Mouse (Mus musculus) MEL (cell line): ENCODE results near the gene Fgb. TPM values are rescaled to one million over a fixed set of nuclear protein-coding genes. Genes with fewer than 3 reads are reported as not detected.

ENCODE experiments used
- DNase-seq: peaks from one replicate; pipeline ENCODE4 v3.0.0; 2011; ENCODE audit warnings: low read depth, low spot score
- H3K27ac ChIP-seq: 2 replicates; pipeline ENCODE4 v1.5.1; 2012; ENCODE audit warnings: low read depth, mild to moderate bottlenecking, control low read depth, low read length, moderate library complexity; ENCODE audit not compliant: control insufficient read depth
- H3K27me3 ChIP-seq, 2 experiments: fragments of 150-350 bp in 1 of 2; sonication (generic) in 1 of 2; 2 replicates each; pipeline ENCODE4 v1.6.1; 2012; ENCODE audit warnings: low read length in 2 of 2, mild to moderate bottlenecking in 2 of 2, improper control_type of control experiment in 1 of 2, moderate library complexity in 1 of 2; ENCODE audit not compliant: insufficient read depth in 2 of 2, control insufficient read depth in 1 of 2
- H3K36me3 ChIP-seq, 2 experiments: 2 replicates each; pipeline ENCODE4 v1.6.1; 2012 to 2014; ENCODE audit warnings: low read length in 2 of 2, improper control_type of control experiment in 1 of 2, inconsistent platforms in 1 of 2, mild to moderate bottlenecking in 1 of 2; ENCODE audit not compliant: insufficient read depth in 2 of 2, control insufficient read depth in 1 of 2
- H3K4me1 ChIP-seq, 2 experiments: fragments of 150-350 bp in 1 of 2; sonication (generic) in 1 of 2; 2 replicates each; pipeline ENCODE4 v1.6.1; 2012; ENCODE audit warnings: low read length in 2 of 2, improper control_type of control experiment in 1 of 2, mild to moderate bottlenecking in 1 of 2; ENCODE audit not compliant: insufficient read depth in 2 of 2, control insufficient read depth in 1 of 2
- H3K4me3 ChIP-seq, 2 experiments: fragments of 150-350 bp in 1 of 2; sonication (generic) in 1 of 2; 2 replicates each; pipeline ENCODE4 v1.5.1; 2012; ENCODE audit warnings: low read depth in 2 of 2, low read length in 2 of 2, mild to moderate bottlenecking in 2 of 2, moderate library complexity in 2 of 2, control low read depth in 1 of 2, improper control_type of control experiment in 1 of 2; ENCODE audit not compliant: control insufficient read depth in 1 of 2, insufficient read depth in 1 of 2
- H3K79me2 ChIP-seq: 2 replicates; pipeline ENCODE4 v1.6.1; 2012; ENCODE audit warnings: mild to moderate bottlenecking, low read length, moderate library complexity; ENCODE audit not compliant: control insufficient read depth, poor library complexity, insufficient read depth
- H3K9ac ChIP-seq: 2 replicates; pipeline ENCODE4 v1.6.1; 2012; ENCODE audit warnings: low read depth, mild to moderate bottlenecking, control low read depth, low read length, moderate library complexity; ENCODE audit not compliant: control insufficient read depth, poor library complexity, severe bottlenecking
- H3K9me3 ChIP-seq: fragments of 150-350 bp; sonication (generic); replicated peaks from 2 replicates; pipeline ENCODE4 v1.6.1; 2012; ENCODE audit warnings: mild to moderate bottlenecking, low read length, improper control_type of control experiment, moderate library complexity; ENCODE audit not compliant: insufficient read depth
- BHLHE40 ChIP-seq: IDR thresholded peaks from 2 replicates; pipeline ENCODE4 v1.6.1; 2012; ENCODE audit warnings: low read depth, mild to moderate bottlenecking, inconsistent platforms, low read length, improper control_type of control experiment, borderline replicate concordance
- CHD1 ChIP-seq: IDR thresholded peaks from 2 replicates; pipeline ENCODE4 v1.6.1; 2012; ENCODE audit warnings: low read depth, mild to moderate bottlenecking, inconsistent platforms, low read length, improper control_type of control experiment
- E2F4 ChIP-seq: IDR thresholded peaks from 2 replicates; pipeline ENCODE4 v1.6.1; 2011; ENCODE audit warnings: low read depth, low read length, improper control_type of control experiment, borderline replicate concordance
- GABPA ChIP-seq: IDR thresholded peaks from 2 replicates; pipeline ENCODE4 v1.6.1; 2012; ENCODE audit warnings: low read depth, mild to moderate bottlenecking, inconsistent platforms, low read length, improper control_type of control experiment, moderate library complexity
- GATA1 ChIP-seq: IDR thresholded peaks from 2 replicates; pipeline ENCODE4 v1.6.1; 2011; ENCODE audit warnings: low read depth, low read length, improper control_type of control experiment
- HCFC1 ChIP-seq: IDR thresholded peaks from 2 replicates; pipeline ENCODE4 v1.6.1; 2012; ENCODE audit warnings: low read depth, mild to moderate bottlenecking, inconsistent platforms, low read length, improper control_type of control experiment, moderate library complexity
- JUND ChIP-seq: IDR thresholded peaks from 2 replicates; pipeline ENCODE4 v1.6.1; 2011; ENCODE audit warnings: low read depth, mild to moderate bottlenecking, improper control_type of control experiment, low read length
- KAT2A ChIP-seq: conservative IDR thresholded peaks from 2 replicates; pipeline ENCODE4 v1.6.1; 2012; ENCODE audit warnings: low read depth, low read length, improper control_type of control experiment, inconsistent platforms
- MAZ ChIP-seq: IDR thresholded peaks from 2 replicates; pipeline ENCODE4 v1.6.1; 2012; ENCODE audit warnings: low read depth, mild to moderate bottlenecking, inconsistent platforms, low read length, improper control_type of control experiment
- MEF2A ChIP-seq: IDR thresholded peaks from 2 replicates; pipeline ENCODE4 v1.6.1; 2014; ENCODE audit warnings: low read depth, mild to moderate bottlenecking, inconsistent platforms, low read length, improper control_type of control experiment; ENCODE audit not compliant: poor library complexity, insufficient replicate concordance, severe bottlenecking; ENCODE audit errors: extremely low read depth
- MXI1 ChIP-seq: IDR thresholded peaks from 2 replicates; pipeline ENCODE4 v1.6.1; 2011; ENCODE audit warnings: mild to moderate bottlenecking, low read depth, low read length, improper control_type of control experiment
- MYB ChIP-seq: IDR thresholded peaks from 2 replicates; pipeline ENCODE4 v1.6.1; 2011; ENCODE audit warnings: mild to moderate bottlenecking, low read depth, low read length, improper control_type of control experiment
- NELFE ChIP-seq: IDR thresholded peaks from 2 replicates; pipeline ENCODE4 v1.6.1; 2011; ENCODE audit warnings: low read depth, low read length, improper control_type of control experiment
- NRF1 ChIP-seq: IDR thresholded peaks from 2 replicates; pipeline ENCODE4 v1.6.1; 2014; ENCODE audit warnings: low read depth, mild to moderate bottlenecking, inconsistent platforms, low read length, improper control_type of control experiment, moderate library complexity; ENCODE audit not compliant: poor library complexity, insufficient read depth, severe bottlenecking
- POLR2AphosphoS2 ChIP-seq: IDR thresholded peaks from 2 replicates; pipeline ENCODE4 v1.6.1; 2011; ENCODE audit warnings: low read length, improper control_type of control experiment
- POLR2AphosphoS5 ChIP-seq: IDR thresholded peaks from 2 replicates; pipeline ENCODE4 v1.6.1; 2012; ENCODE audit warnings: low read depth, borderline replicate concordance, mild to moderate bottlenecking, inconsistent platforms, low read length, moderate library complexity, mixed read lengths
- RAD21 ChIP-seq: IDR thresholded peaks from 2 replicates; pipeline ENCODE4 v1.6.1; 2011; ENCODE audit warnings: mild to moderate bottlenecking, low read depth, low read length, improper control_type of control experiment
- SIN3A ChIP-seq: IDR thresholded peaks from 2 replicates; pipeline ENCODE4 v1.6.1; 2012; ENCODE audit warnings: low read length, improper control_type of control experiment, inconsistent platforms
- SMC3 ChIP-seq: IDR thresholded peaks from 2 replicates; pipeline ENCODE4 v1.6.1; 2011; ENCODE audit warnings: low read depth, low read length, improper control_type of control experiment
- TAL1 ChIP-seq: IDR thresholded peaks from 2 replicates; pipeline ENCODE4 v1.6.1; 2012; ENCODE audit warnings: mild to moderate bottlenecking, inconsistent platforms, low read length, moderate library complexity, mixed read lengths
- TBP ChIP-seq: IDR thresholded peaks from 2 replicates; pipeline ENCODE4 v1.8.0; 2011; ENCODE audit warnings: low read depth, low read length, improper control_type of control experiment
- UBTF ChIP-seq: IDR thresholded peaks from 2 replicates; pipeline ENCODE4 v1.6.1; 2012; ENCODE audit warnings: low read depth, mild to moderate bottlenecking, inconsistent platforms, low read length, improper control_type of control experiment, moderate library complexity, borderline replicate concordance; ENCODE audit not compliant: insufficient read depth
- USF2 ChIP-seq, 2 experiments: IDR thresholded peaks; 2 replicates each; pipeline ENCODE4 v1.6.1; 2011 to 2012; ENCODE audit warnings: improper control_type of control experiment in 2 of 2, low read length in 2 of 2, borderline replicate concordance in 1 of 2, inconsistent platforms in 1 of 2, low read depth in 1 of 2, mild to moderate bottlenecking in 1 of 2; ENCODE audit not compliant: insufficient read depth in 1 of 2
- ZMIZ1 ChIP-seq: IDR thresholded peaks from 2 replicates; pipeline ENCODE4 v1.6.1; 2012; ENCODE audit warnings: low read depth, mild to moderate bottlenecking, inconsistent platforms, low read length, improper control_type of control experiment, moderate library complexity
- polyA plus RNA-seq, 2 experiments: library from polyadenylated mRNA; stranded (reverse) in 1 of 2; unstranded in 1 of 2; fragments of >175 nt in 1 of 2; fragments of >200 nt in 1 of 2; gene quantifications; 2 replicates each; pipeline versions ENCODE4 v1.2.1 to v1.2.4; 2012; ENCODE audit warnings: low replicate concordance in 2 of 2, low read depth in 1 of 2; ENCODE audit not compliant: insufficient read length in 2 of 2, insufficient read depth in 1 of 2, missing spikeins in 1 of 2
- total RNA-seq: library from RNA; depleted of rRNA; stranded (reverse); fragments of 300-350 nt; gene quantifications from 2 replicates; pipeline ENCODE4 v1.2.3, GENCODE M21; 2012

The Fgb gene
- total and polyA plus RNA-seq, 3 experiments, result not detected

DNA sequence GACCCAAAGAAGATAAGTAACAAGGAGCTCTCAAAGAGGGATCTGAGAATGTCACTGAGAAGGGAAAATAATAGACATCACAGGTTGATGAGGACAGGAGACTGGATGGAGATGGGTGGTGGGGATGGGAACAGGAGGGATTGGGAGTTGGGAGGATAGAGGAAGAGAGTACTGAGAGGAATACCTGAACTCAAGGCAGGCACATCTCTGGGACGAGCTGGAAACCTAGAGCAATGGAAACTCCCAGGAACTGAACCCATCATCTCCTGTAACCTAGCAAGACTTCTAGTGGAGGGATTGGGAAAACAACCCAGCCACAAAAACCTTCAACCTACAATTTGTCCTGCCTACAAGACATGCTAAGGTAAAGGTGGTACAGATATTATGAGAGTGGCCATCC lies 33.4 kb downstream of the Fgb start:
- H3K4me1 ChIP-seq, result no peaks in the 10 kb centered on the region
- H3K9ac ChIP-seq, result no peak overlapping the region
- H3K4me3 ChIP-seq, result no peak overlapping the region
- TF ChIP-seq RAD21, result no peak
- no peak for TF ChIP-seq SMC3
- no peak for TF ChIP-seq HCFC1
- no peak for TF ChIP-seq MAZ
- no peak for TF ChIP-seq TBP
- no peak for TF ChIP-seq TAL1
- TF ChIP-seq KAT2A, result no peak
- TF ChIP-seq MXI1, result no peak
- no peak for TF ChIP-seq GABPA
- TF ChIP-seq JUND, result no peak
- TF ChIP-seq NELFE, result no peak
- TF ChIP-seq UBTF, result no peak
- TF ChIP-seq POLR2AphosphoS5, result no peak
- TF ChIP-seq, all 39 proteins: peak for 0
- no peak for DNase-seq
- peaks cover 0 to 2% of the 10 kb centered on the region in 2 experiments; a peak in 1 of 4 replicates for H3K27me3 ChIP-seq
- no peaks in the 10 kb centered on the region for H3K9me3 ChIP-seq
- no peak overlapping the region for H3K27ac ChIP-seq
- no peaks in the 10 kb centered on the region for H3K36me3 ChIP-seq
- no peaks in the 10 kb centered on the region for H3K79me2 ChIP-seq

- no peak for DNase-seq
- Histone ChIP-seq H3K36me3 (no peaks in the 10 kb centered on the region), H3K9ac (no peak overlapping the region), H3K4me3 (no peak overlapping the region), H3K27me3 (peaks cover 0 to 2% of the 10 kb centered on the region in 2 experiments; a peak in 1 of 4 replicates), H3K4me1 (no peaks in the 10 kb centered on the region), H3K79me2 (no peaks in the 10 kb centered on the region), H3K27ac (no peak overlapping the region), H3K9me3 (no peaks in the 10 kb centered on the region)
- TF ChIP-seq NRF1 (no peak), JUND (no peak), MEF2A (no peak), CHD1 (no peak), POLR2AphosphoS2 (no peak), KAT2A (no peak), GATA1 (no peak), USF2 (IDR thresholded peaks at IDR 0.05; ENCODE audit: borderline replicate concordance in 1 of 2, insufficient read depth in 1 of 2, low read depth in 1 of 2, low read length in 2 of 2) (no peak), MXI1 (no peak), SIN3A (no peak), ZMIZ1 (no peak), TBP (no peak), UBTF (no peak), MYB (no peak), E2F4 (no peak), BHLHE40 (no peak)
Measured at GRCm38 (mm10) chr3:83013951-83014350, 35.7 kb downstream of the Fgb start.
